Mouse (Mus musculus) G1E (cell line): ENCODE measurements around the gene 4930544D05Rik.

Source experiments
- CTCF ChIP-seq: IDR thresholded peaks from 2 replicates; pipeline ENCODE4 v1.5.1; 2012; ENCODE audit warnings: low read depth, low read length, inconsistent platforms, mixed read lengths
- GATA1 ChIP-seq: IDR thresholded peaks from 2 replicates; pipeline ENCODE4 v1.6.1; 2012; ENCODE audit warnings: borderline replicate concordance, low read length, inconsistent platforms, mixed read lengths
- GATA2 ChIP-seq: IDR thresholded peaks from 2 replicates; pipeline ENCODE4 v1.6.1; 2012; ENCODE audit warnings: low read depth, low read length, inconsistent platforms, borderline replicate concordance
- POLR2AphosphoS5 ChIP-seq: IDR thresholded peaks from 2 replicates; pipeline ENCODE4 v1.6.1; 2012; ENCODE audit warnings: low read depth, low read length, inconsistent platforms; ENCODE audit not compliant: insufficient replicate concordance
- TAL1 ChIP-seq: conservative IDR thresholded peaks from 2 replicates; pipeline ENCODE4 v1.6.1; 2012; ENCODE audit warnings: low read depth, low read length, inconsistent platforms, mixed read lengths

- TF ChIP-seq CTCF = no peak
- TF ChIP-seq GATA1 = no peak
- no peak for TF ChIP-seq TAL1
- no peak for TF ChIP-seq GATA2
- TF ChIP-seq POLR2AphosphoS5 = no peak
These were observed 21.2 kb upstream of the 4930544D05Rik start for GRCm38 (mm10) chr11:70594253-70594989.
